Mouse (Mus musculus): ENCODE data around the gene 2900026A02Rik. TPM values are rescaled to one million over a fixed set of nuclear protein-coding genes. Genes with fewer than 3 reads are reported as not detected.
A peak's percentile ranks its signal among the peaks of the same experiment; 100 is the strongest.

2900026A02Rik gene
- polyA plus RNA-seq, 1 experiment from 2014 or later = 4.3 TPM

GRCm38 (mm10) chr5:113167733-113168132, 53.3 kb downstream of the 2900026A02Rik start:
- Histone ChIP-seq H3K4me1 (peaks cover 24% of the 10 kb centered on the region), H3K4me2 (no peak overlapping the region), H3K4me3 (no peak overlapping the region), H3K9ac (no peak overlapping the region), H3K36me3 (ENCODE audit: poor library complexity, severe bottlenecking) (no peaks in the 10 kb centered on the region), H3K27ac (no peak overlapping the region), H3K9me3 (replicated peaks) (no peaks in the 10 kb centered on the region), H3K27me3 (no peaks in the 10 kb centered on the region)
- ATAC-seq = no peak
- 33% methylated on average over 2 of the region's 2 CpGs for WGBS

- Histone ChIP-seq H3K27ac (peak overlapping the region; percentile 69), H3K4me1 (peaks cover 32% of the 10 kb centered on the region), H3K9me3 (replicated peaks) (no peaks in the 10 kb centered on the region), H3K9ac (no peak overlapping the region), H3K27me3 (no peaks in the 10 kb centered on the region), H3K4me3 (no peak overlapping the region), H3K4me2 (0 out of 2 replicates have a peak overlapping the region, but pooled peaks have one; percentile 1), H3K36me3 (ENCODE audit: poor library complexity, severe bottlenecking) (no peaks in the 10 kb centered on the region)
- WGBS = 45% methylated on average over 11 of the region's 11 CpGs
- no peak for ATAC-seq
Measured at GRCm38 (mm10) chr5:113165481-113165880, 55.6 kb downstream of the 2900026A02Rik start.

- ATAC-seq = peak; percentile 80
- Histone ChIP-seq H3K36me3 (ENCODE audit: poor library complexity, severe bottlenecking) (no peaks in the 10 kb centered on the region), H3K9me3 (replicated peaks) (no peaks in the 10 kb centered on the region), H3K9ac (no peak overlapping the region), H3K4me2 (0 out of 2 replicates have a peak overlapping the region, but pooled peaks have one; percentile 1), H3K4me1 (peaks cover 38% of the 10 kb centered on the region), H3K4me3 (no peak overlapping the region), H3K27ac (peak overlapping the region; percentile 69), H3K27me3 (no peaks in the 10 kb centered on the region)
- WGBS = 8% methylated on average over 16 of the region's 16 CpGs
Measured at GRCm38 (mm10) chr5:113164873-113165441, 56.1 kb downstream of the 2900026A02Rik start.

- H3K27me3 ChIP-seq = no peaks in the 10 kb centered on the region
- peak; percentile 44; the same call in 1 of the 2 replicates for ATAC-seq
- no peak overlapping the region for H3K4me3 ChIP-seq
- H3K9me3 ChIP-seq (replicated peaks) = no peaks in the 10 kb centered on the region
- H3K27ac ChIP-seq = no peak overlapping the region
- no peak overlapping the region for H3K4me2 ChIP-seq
- H3K4me1 ChIP-seq = peaks cover 38% of the 10 kb centered on the region
- H3K36me3 ChIP-seq (ENCODE audit: poor library complexity, severe bottlenecking) = no peaks in the 10 kb centered on the region
- no peak overlapping the region for H3K9ac ChIP-seq
- 30% methylated on average over 9 of the region's 9 CpGs for WGBS
Measured at GRCm38 (mm10) chr5:113164448-113164847, 56.6 kb downstream of the 2900026A02Rik start.

GRCm38 (mm10) chr5:113163116-113163515, 57.9 kb downstream of the 2900026A02Rik start:
- Histone ChIP-seq H3K27me3 (no peaks in the 10 kb centered on the region), H3K9me3 (replicated peaks) (no peaks in the 10 kb centered on the region), H3K27ac (no peak overlapping the region), H3K9ac (no peak overlapping the region), H3K36me3 (ENCODE audit: poor library complexity, severe bottlenecking) (no peaks in the 10 kb centered on the region), H3K4me3 (no peak overlapping the region; the same call in 1 of the 2 replicates), H3K4me2 (peak overlapping the region; percentile 49), H3K4me1 (peaks cover 46% of the 10 kb centered on the region)
- 4% methylated on average over 13 of the region's 13 CpGs for WGBS
- no peak for ATAC-seq

GRCm38 (mm10) chr5:113162699-113163098, 58.3 kb downstream of the 2900026A02Rik start:
- no peak overlapping the region for H3K9ac ChIP-seq
- no peak overlapping the region; the same call in 1 of the 2 replicates for H3K4me3 ChIP-seq
- WGBS = 26% methylated on average over 9 of the region's 9 CpGs

GRCm38 (mm10) chr5:113161576-113161975, 59.5 kb downstream of the 2900026A02Rik start:
- Histone ChIP-seq H3K36me3 (ENCODE audit: poor library complexity, severe bottlenecking) (no peaks in the 10 kb centered on the region), H3K4me3 (no peak overlapping the region), H3K4me2 (no peak overlapping the region), H3K9me3 (replicated peaks) (no peaks in the 10 kb centered on the region), H3K4me1 (peaks cover 46% of the 10 kb centered on the region), H3K27ac (no peak overlapping the region), H3K9ac (no peak overlapping the region), H3K27me3 (no peaks in the 10 kb centered on the region)
- WGBS = 94% methylated on average over 6 of the region's 6 CpGs
- ATAC-seq = no peak

More at GRCm38 (mm10) chr5:113162699-113163098, 58.3 kb downstream of the 2900026A02Rik start:
- no peaks in the 10 kb centered on the region for H3K9me3 ChIP-seq (replicated peaks)
- H3K4me1 ChIP-seq = peaks cover 46% of the 10 kb centered on the region
- H3K36me3 ChIP-seq (ENCODE audit: poor library complexity, severe bottlenecking) = no peaks in the 10 kb centered on the region
- H3K27ac ChIP-seq = no peak overlapping the region
- peak overlapping the region; percentile 49 for H3K4me2 ChIP-seq
- ATAC-seq = no peak
- no peaks in the 10 kb centered on the region for H3K27me3 ChIP-seq

- Histone ChIP-seq H3K27me3 (no peaks in the 10 kb centered on the region), H3K9me3 (replicated peaks) (no peaks in the 10 kb centered on the region), H3K4me3 (no peak overlapping the region), H3K36me3 (ENCODE audit: poor library complexity, severe bottlenecking) (no peaks in the 10 kb centered on the region), H3K9ac (0 out of 2 replicates have a peak overlapping the region, but pooled peaks have one; percentile 2), H3K4me1 (peaks cover 43% of the 10 kb centered on the region), H3K4me2 (no peak overlapping the region), H3K27ac (peak overlapping the region; percentile 51; the same call in 1 of the 2 replicates)
- WGBS = 72% methylated on average over 10 of the region's 10 CpGs
- no peak for ATAC-seq
Measured at GRCm38 (mm10) chr5:113160320-113160719, 60.7 kb downstream of the 2900026A02Rik start.

- Histone ChIP-seq H3K27ac (no peak overlapping the region), H3K4me3 (no peak overlapping the region), H3K4me2 (no peak overlapping the region), H3K9ac (no peak overlapping the region), H3K27me3 (no peaks in the 10 kb centered on the region), H3K4me1 (peaks cover 40% of the 10 kb centered on the region), H3K9me3 (replicated peaks) (no peaks in the 10 kb centered on the region), H3K36me3 (ENCODE audit: poor library complexity, severe bottlenecking) (no peaks in the 10 kb centered on the region)
- WGBS = 65% methylated on average over 8 of the region's 8 CpGs
- ATAC-seq = no peak
Measured at GRCm38 (mm10) chr5:113158759-113159355, 62.2 kb downstream of the 2900026A02Rik start.

- H3K4me2 ChIP-seq = no peak overlapping the region
- no peaks in the 10 kb centered on the region for H3K27me3 ChIP-seq
- 76% methylated on average over 10 of the region's 10 CpGs for WGBS
- H3K36me3 ChIP-seq (ENCODE audit: poor library complexity, severe bottlenecking) = no peaks in the 10 kb centered on the region
- no peak overlapping the region for H3K9ac ChIP-seq
- H3K4me3 ChIP-seq = no peak overlapping the region
- no peaks in the 10 kb centered on the region for H3K9me3 ChIP-seq (replicated peaks)
- no peak overlapping the region; the same call in 1 of the 2 replicates for H3K27ac ChIP-seq
- peaks cover 43% of the 10 kb centered on the region for H3K4me1 ChIP-seq
- ATAC-seq = no peak
Measured at GRCm38 (mm10) chr5:113157588-113157987, 63.4 kb downstream of the 2900026A02Rik start.

- Histone ChIP-seq H3K27me3 (no peaks in the 10 kb centered on the region), H3K27ac (no peak overlapping the region), H3K9me3 (replicated peaks) (no peaks in the 10 kb centered on the region), H3K4me2 (no peak overlapping the region), H3K9ac (no peak overlapping the region), H3K4me3 (no peak overlapping the region), H3K4me1 (peaks cover 47% of the 10 kb centered on the region), H3K36me3 (ENCODE audit: poor library complexity, severe bottlenecking) (no peaks in the 10 kb centered on the region)
- WGBS = 84% methylated on average over 5 of the region's 5 CpGs
- ATAC-seq = no peak
Measured at GRCm38 (mm10) chr5:113157006-113157405, 64.0 kb downstream of the 2900026A02Rik start.

GRCm38 (mm10) chr5:113155133-113155532, 65.9 kb downstream of the 2900026A02Rik start:
- no peaks in the 10 kb centered on the region for H3K36me3 ChIP-seq (ENCODE audit: poor library complexity, severe bottlenecking)
- H3K27ac ChIP-seq = no peak overlapping the region
- H3K4me1 ChIP-seq = peaks cover 52% of the 10 kb centered on the region
- no peak for ATAC-seq
- H3K9me3 ChIP-seq (replicated peaks) = no peaks in the 10 kb centered on the region
- no peak overlapping the region for H3K9ac ChIP-seq
- 5% methylated on average over 8 of the region's 8 CpGs for WGBS
- no peaks in the 10 kb centered on the region for H3K27me3 ChIP-seq
- no peak overlapping the region for H3K4me2 ChIP-seq
- no peak overlapping the region for H3K4me3 ChIP-seq

Measured in forebrain, embryonic 13.5 days (tissue).